Mouse (Mus musculus) ovary, adult 18-20 months (tissue): ENCODE results near the gene Crot.
"Not testable (repeated sequence)": the region's sequence is repeated elsewhere in the genome, so short reads cannot be mapped to it uniquely, and the experiment has no call there.

Experiments
- DNase-seq: peaks from one replicate; pipeline ENCODE4 v3.0.0; 2022; ENCODE audit warnings: low spot score, mixed read lengths

Gene Crot

DNA sequence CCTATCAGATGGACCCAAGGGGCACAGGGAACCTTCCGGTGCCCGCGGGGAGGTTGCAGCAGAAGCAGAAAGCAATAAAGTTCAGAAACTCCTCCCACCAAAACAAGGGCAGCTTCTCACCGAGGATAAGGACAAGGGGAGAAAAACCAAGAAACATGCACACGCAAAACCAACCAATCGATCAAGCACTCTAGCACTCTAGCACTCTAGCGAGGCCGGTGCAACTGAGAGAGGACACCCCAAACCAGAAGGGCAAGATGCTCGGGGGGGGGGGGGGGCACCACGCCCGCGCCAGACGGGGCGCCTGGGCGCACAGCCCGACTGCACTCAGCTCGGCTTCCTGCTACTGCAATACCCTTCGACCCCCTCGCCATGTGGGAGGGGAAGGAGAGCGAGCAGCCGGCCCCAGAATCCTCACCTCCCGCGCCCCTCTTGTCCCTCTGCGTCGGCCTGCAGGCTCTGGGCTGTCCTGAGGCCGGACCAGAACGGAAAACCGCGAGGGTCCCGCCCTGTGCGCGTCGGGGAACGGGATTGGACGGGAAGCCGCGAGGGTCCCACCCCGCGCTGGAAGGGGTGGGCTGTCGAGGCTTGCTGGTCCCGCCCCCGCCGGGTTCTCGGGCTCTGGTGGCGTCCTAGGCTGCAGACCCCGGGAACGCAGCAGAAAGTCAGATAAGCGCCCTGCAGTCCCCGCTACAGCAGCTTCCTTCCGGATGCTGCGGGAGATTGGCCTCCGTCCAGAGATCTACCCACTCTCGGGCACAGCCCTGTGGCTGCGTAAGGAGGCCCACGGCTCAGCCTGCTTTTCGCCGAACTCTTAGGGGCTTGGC, at the start of gene Crot:
Crot (minus strand) TSS at position 639 of the 827 bp plus-strand sequence.
- DNase-seq, result peak; percentile 90

DNA sequence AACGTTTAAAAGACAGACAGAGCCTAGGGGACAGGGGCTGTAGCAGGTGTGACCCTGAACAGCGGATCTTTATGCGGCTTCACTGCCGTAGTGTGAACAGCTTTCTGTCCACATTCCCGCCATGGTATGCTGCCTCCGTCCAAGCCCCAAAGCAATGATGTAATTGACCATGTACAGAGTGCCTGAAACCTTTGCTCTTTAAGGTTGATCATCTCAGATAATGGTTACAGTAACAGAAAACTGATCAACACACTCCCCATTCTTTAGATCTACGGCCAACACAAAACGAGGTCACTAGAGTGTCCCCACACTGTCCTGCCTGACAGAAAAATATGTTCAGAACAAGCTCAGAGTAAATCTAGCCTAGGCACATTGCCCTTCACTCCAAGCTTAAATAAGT, 48.8 kb upstream of the Crot start:
- DNase-seq, result no peak

GRCm38 (mm10) chr5:9044821-9045220, 47.7 kb upstream of the Crot start:
- no peak for DNase-seq

- DNase-seq, result no peak
These were observed 46.6 kb upstream of the Crot start for GRCm38 (mm10) chr5:9043582-9044267.

GRCm38 (mm10) chr5:9042721-9043416, 45.7 kb upstream of the Crot start:
- no peak for DNase-seq

- DNase-seq, result no peak
These were observed 43.6 kb upstream of the Crot start for GRCm38 (mm10) chr5:9040665-9041215.

DNA sequence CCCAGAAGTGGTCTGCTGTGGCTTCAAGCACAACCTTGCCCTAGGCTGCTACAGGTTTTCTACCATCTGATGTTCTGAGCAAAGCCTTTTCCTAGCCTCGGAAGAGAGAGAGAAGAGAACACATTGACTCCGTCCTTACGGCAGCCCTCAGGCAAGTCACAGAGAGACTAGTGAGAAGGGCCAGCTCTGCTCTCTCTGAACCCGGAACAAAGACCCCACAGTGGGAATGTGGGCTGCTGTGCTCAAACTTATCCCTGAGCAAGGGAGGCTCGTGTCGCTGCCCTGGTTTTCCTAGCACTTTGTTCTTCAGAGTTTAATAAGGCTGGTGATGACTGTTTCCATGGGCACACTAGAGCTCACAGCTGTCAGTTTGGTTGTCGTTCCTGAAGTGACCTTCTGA, 42.9 kb upstream of the Crot start:
- DNase-seq, result no peak

DNA sequence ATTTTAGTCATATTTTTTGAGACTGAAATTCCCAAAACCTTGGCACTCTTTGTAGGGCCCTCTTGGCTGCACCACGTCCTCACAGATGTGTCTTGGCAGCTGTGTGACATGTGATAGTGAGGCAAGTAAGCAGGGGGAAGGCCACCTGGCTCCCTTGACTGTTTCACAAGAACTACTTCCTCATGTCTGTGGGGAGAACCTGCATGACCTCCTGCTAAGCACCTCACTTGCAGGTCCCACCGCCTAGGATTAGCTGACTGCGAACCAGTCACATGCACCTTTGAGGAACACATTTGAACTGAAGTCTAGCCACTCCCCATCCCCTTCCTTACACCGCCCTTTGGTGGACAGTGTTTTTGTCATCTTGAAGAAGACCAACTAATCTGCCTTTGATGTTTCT, 40.2 kb upstream of the Crot start:
- no peak for DNase-seq

DNA sequence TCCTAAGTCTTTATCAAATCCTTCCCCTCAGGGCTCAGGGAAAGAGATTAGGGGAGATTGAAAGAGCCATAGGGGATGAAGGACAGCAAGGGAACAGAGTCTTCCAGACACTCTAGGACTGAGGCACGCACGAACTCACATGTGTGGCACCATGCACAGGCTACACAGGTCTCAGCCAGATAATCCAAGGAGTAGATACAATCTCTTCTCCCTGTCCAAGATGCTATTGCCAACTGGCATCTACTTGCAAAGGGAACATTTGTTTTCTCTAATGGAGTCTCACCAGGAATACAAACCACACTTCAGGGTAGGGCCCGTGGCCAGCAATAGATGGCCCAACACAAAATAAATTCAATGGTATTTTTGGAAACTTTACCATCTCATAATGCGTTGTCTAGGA, 38.3 kb upstream of the Crot start:
- no peak for DNase-seq

DNA sequence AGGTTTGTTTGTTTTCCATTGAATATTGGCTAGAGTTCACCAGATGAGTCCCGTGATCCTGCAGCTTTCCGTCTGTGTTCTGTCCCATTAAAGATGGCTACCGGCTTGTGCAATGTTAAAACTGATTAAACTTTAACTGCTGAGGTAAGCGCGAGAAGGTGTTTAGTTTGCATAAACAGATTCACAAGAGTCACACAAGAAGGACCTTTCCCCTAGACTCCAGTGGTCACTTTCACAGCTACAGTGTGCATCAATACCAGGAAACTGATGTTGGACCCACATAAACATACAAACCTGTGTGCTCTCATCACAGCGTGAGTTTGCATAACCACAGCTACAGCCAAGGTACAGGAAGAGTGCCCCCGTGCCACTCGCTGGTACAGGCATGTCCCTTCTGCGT, 37.4 kb upstream of the Crot start:
- DNase-seq, result no peak

- DNase-seq, result no peak
These were observed 36.7 kb upstream of the Crot start for GRCm38 (mm10) chr5:9033843-9034242.

GRCm38 (mm10) chr5:9032641-9033040, 35.5 kb upstream of the Crot start:
- DNase-seq, result no peak

DNA sequence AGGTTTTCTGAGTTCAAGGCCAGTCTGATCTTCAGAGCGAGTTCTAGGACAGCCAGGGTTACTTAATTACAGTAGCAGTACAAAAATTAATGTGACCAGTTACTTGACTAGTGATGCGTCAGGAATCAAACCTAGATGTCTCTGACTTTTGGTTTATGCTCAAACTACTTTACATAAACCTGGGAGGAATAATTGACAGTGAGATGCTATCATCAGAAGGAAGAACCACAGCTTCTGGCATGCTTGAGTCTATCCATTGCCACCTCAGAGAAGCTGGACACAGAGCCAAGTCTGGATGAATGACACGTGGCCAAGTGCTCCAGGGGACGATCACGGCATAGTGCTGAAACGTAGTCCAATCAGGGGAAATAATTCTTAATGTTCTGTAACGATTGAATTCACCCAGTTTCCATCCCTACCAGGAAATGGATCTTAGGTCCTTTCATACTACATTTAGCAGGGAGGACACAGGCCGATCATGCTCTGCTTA, 35.0 kb upstream of the Crot start:
- no peak for DNase-seq

DNA sequence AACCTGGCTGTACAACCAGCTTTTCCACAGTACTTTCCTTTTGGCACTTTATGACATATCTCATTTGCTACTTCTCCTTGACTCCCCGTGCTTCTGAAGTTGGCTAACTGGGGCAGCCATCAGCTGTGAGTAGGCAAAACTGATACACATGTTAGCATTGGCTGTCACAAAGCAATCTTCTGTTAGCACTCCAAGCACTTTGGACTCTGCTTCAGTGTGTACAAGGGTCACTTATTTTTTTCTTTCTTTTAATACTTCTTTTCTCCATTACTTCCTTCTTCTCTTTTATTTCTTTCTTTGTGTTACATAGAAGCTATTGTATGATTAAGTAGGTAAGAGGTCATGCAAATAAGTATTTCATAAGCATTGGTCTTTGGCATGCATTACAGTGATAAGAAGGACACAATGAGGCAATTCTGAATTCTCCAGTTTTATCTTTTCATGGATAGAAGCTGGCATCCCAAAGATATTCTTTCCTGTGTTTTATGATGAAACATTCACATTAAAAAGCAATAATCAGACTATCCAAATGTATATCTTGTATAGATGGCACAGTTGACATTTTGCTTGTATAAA, 31.2 kb upstream of the Crot start:
- no peak for DNase-seq

DNA sequence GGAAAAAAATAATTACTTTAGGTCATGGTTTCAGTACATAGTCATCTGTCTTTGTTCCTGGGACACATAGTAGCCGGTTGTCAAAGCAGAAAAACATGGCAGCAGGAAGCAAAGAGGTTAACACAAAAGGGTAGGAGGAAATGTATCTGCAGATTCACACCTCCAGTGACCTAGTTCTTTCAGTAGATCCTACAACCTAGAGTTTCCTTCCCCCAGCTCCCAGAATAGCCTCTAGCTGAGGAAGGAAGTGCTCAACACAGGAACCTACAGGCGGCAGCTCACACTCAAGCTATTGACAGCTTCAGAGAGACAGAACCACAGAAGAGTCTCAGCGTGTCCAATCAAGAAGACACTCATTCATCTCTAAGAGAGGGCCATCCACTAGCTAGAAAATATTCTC, 18.2 kb upstream of the Crot start:
- no peak for DNase-seq

- no peak for DNase-seq
These were observed 17.6 kb upstream of the Crot start for GRCm38 (mm10) chr5:9014774-9015173.

DNA sequence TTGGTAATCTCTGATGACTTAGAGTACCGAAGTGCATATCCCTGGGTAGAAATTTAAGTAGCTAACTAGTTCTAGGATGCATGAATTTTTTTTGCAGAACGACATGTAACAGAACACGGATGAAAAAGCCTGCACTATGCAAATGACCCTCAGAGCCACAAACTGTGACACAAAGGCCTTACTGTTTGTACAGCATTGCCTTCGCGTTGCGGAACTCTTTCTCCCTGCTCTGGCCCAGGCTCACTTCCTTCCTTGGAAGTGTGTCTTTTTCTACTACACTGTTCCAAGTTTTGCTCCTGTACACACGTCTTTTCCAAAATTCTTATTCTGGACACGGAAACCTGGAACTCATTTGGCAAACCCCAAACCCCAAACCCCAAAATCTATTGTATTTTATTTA, 14.2 kb upstream of the Crot start:
- no peak for DNase-seq

DNA sequence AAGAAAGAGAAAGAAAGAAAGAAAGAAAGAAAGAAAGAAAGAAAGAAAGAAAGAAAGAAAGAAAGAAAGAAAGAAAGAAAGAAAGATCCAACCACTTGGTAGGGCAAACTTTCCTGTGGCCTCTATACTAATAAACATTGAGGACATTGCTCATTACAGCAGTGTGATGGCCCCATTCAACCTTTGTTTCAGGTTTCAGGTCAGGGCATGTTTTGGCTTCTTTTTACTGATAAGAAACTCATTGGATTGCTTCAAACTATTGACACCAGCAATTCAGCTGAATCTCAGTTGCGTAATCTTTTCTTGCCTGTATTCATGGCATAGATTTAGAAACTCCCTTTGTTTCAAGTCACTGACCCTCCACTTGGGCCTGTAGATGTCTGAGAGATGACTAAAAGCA, 13.0 kb upstream of the Crot start:
- DNase-seq, result no peak

- DNase-seq, result not testable (repeated sequence)
These were observed 9.5 kb upstream of the Crot start for GRCm38 (mm10) chr5:9006585-9006984.

GRCm38 (mm10) chr5:9000006-9000405, 2.9 kb upstream of the Crot start:
- not testable (repeated sequence) for DNase-seq

DNA sequence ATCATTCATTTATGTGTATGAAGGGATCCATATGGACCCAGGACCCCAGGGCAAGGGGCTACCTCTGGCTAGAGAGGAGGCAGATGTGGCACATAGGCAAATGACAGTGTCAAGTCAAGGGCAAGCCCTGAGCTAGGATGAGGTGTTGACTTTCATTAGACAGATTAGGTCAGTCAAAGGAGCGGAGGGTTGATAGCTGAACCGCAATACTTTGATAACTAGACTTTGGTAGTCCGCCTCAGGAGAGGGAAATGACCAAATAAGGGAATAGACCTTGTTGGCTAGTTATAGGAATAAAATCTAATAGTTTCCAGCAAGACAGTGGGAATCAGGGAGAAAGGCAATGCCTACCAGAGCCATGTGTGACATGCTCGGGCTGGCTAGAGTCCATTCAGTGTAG, 2.0 kb upstream of the Crot start:
- DNase-seq, result no peak

GRCm38 (mm10) chr5:8997513-8997895, 380 bp upstream of the Crot start:
- no peak for DNase-seq
